Mouse (Mus musculus): Measurements from ENCODE around the gene Plekhh3. TPM values are rescaled to one million over a fixed set of nuclear protein-coding genes. Genes with fewer than 3 reads are reported as not detected.

Plekhh3 gene
- polyA plus RNA-seq, 1 experiment from 2014 or later = 12.8 TPM

DNA sequence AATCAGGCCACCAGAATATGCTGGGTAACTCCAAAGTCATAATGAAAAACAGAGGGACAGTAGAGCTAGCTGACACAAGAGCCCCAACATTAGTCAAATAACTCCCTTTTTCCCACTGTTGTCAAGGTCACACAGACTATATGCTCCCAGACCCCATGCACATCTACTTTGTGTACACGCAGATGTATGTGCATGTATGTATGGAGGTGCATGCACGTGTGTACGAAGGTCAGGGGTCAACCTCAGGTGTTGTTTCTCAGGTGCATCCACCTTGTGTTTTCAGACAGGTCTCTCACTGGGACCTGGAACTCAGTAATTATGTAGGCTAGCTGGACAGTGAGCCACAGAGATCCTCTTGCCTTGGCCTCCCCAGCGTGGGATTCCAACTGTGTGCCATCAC lies 14.3 kb upstream of the Plekhh3 start:
- Histone ChIP-seq H3K4me2 (ENCODE audit: low read length) (no peak overlapping the region), H3K27me3 (ENCODE audit: control insufficient read depth, insufficient read depth, low read length) (no peaks in the 10 kb centered on the region), H3K9me3 (ENCODE audit: control insufficient read depth, low read length) (no peaks in the 10 kb centered on the region), H3K4me3 (ENCODE audit: control insufficient read depth in 1 of 2, insufficient read depth in 1 of 2, low read depth in 1 of 2, low read length in 2 of 2) (no peak overlapping the region), H3K27ac (replicated peaks in 1 of 2; ENCODE audit: control insufficient read depth in 1 of 2, insufficient read depth in 1 of 2, low read depth in 2 of 2, low read length in 2 of 2) (no peak overlapping the region), H3K4me1 (ENCODE audit: control insufficient read depth in 2 of 2, insufficient read depth in 2 of 2, low read length in 2 of 2) (peaks cover 9 to 14% of the 10 kb centered on the region in 2 experiments; a peak in 3 of 4 replicates), H3K36me3 (ENCODE audit: control insufficient read depth, insufficient read depth, low read length) (no peaks in the 10 kb centered on the region), H3K9ac (ENCODE audit: low read length) (no peak overlapping the region)
- no peak for ATAC-seq (ENCODE audit: insufficient number of reproducible peaks, insufficient read depth, low FRiP score, low read depth)
- 87% methylated on average over 4 of the region's 4 CpGs for WGBS

DNA sequence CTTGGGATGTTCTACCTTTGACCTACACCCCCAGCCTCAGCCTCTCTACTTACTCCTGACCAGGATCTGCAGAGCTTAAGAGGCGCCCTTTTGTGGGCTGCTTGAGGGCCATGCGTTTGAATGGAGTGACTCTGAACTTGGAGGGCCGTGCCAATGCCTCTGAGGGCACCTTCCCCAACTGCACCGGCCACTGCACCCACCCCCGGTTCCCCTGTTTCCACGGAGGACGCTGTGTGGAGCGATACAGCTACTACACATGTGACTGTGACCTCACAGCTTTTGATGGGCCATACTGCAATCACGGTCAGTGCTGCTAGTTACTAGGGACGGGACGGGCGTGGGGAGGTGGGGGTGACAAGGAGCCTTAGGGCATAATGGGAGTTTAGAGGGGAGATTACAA lies 13.8 kb upstream of the Plekhh3 start:
- no peak overlapping the region for H3K4me2 ChIP-seq (ENCODE audit: low read length)
- no peak overlapping the region for H3K4me3 ChIP-seq (ENCODE audit: control insufficient read depth in 1 of 2, insufficient read depth in 1 of 2, low read depth in 1 of 2, low read length in 2 of 2)
- no peaks in the 10 kb centered on the region for H3K36me3 ChIP-seq (ENCODE audit: control insufficient read depth, insufficient read depth, low read length)
- no peak overlapping the region for H3K27ac ChIP-seq (replicated peaks in 1 of 2; ENCODE audit: control insufficient read depth in 1 of 2, insufficient read depth in 1 of 2, low read depth in 2 of 2, low read length in 2 of 2)
- H3K9ac ChIP-seq (ENCODE audit: low read length) = no peak overlapping the region
- no peaks in the 10 kb centered on the region for H3K9me3 ChIP-seq (ENCODE audit: control insufficient read depth, low read length)
- ATAC-seq (ENCODE audit: insufficient number of reproducible peaks, insufficient read depth, low FRiP score, low read depth) = no peak
- H3K4me1 ChIP-seq (ENCODE audit: control insufficient read depth in 2 of 2, insufficient read depth in 2 of 2, low read length in 2 of 2) = peaks cover 5 to 9% of the 10 kb centered on the region in 2 experiments; a peak in 3 of 4 replicates
- H3K27me3 ChIP-seq (ENCODE audit: control insufficient read depth, insufficient read depth, low read length) = no peaks in the 10 kb centered on the region
- WGBS = 82% methylated on average over 12 of the region's 12 CpGs

DNA sequence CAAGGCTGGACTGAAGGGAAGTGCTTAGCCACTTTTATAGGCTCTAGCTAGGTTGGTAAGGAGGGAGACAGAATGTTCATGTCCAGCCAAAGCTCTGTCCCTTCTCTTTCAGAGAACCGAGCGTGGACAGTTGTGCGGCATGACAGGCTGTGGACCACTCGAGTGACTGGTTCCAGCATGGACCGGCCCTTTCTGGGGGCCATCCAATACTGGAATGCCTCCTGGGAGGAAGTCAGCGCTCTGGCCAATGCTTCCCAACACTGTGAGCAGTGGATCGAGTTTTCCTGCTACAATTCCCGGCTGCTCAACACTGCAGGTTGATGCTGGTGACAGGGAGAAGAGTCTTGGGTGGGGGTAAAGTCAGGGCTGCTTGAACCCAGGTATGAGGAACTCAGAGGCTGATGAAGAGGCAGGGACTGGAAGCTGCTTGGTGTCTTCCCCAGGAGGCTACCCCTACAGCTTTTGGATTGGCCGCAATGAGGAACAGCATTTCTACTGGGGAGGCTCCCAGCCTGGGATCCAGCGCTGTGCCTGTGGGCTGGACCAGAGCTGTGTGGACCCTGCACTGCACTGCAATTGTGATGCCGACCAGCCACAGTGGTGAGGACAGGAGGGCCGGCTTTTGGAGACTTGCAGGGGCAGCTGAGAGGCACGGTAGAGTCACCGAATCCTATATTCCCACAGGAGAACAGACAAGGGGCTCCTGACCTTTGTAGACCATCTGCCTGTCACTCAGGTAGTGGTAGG lies 11.8 kb upstream of the Plekhh3 start:
- 70% methylated on average over 14 of the region's 14 CpGs for WGBS

DNA sequence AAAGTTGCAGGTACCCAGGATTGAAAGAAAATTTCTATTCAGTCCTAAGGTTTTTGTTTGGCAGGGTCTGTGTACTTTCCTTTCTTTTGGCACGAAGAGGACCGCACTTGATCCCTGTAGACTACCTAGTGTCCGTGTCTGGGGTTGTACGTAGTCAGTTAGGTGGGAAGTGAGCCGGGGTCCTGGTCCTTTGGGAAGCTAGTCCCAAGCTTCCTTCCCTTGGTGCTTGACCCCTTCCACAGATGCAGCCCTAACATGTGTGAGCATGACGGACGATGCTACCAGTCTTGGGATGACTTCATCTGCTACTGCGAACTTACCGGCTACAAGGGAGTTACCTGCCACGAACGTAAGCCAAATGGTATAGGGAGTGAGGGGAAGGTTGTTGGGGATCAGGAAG lies 10.8 kb upstream of the Plekhh3 start:
- no peaks in the 10 kb centered on the region for H3K36me3 ChIP-seq (ENCODE audit: control insufficient read depth, insufficient read depth, low read length)
- no peak for ATAC-seq (ENCODE audit: insufficient number of reproducible peaks, insufficient read depth, low FRiP score, low read depth)

More for the DNA sequence above, 11.8 kb upstream of the Plekhh3 start:
- H3K9ac ChIP-seq (ENCODE audit: low read length) = no peak overlapping the region
- H3K4me2 ChIP-seq (ENCODE audit: low read length) = no peak overlapping the region
- ATAC-seq (ENCODE audit: insufficient number of reproducible peaks, insufficient read depth, low FRiP score, low read depth) = no peak; the same call in 1 of the 2 replicates
- H3K4me3 ChIP-seq (ENCODE audit: control insufficient read depth in 1 of 2, insufficient read depth in 1 of 2, low read depth in 1 of 2, low read length in 2 of 2) = no peak overlapping the region
- H3K36me3 ChIP-seq (ENCODE audit: control insufficient read depth, insufficient read depth, low read length) = no peaks in the 10 kb centered on the region
- peaks cover 0 to 2% of the 10 kb centered on the region in 2 experiments; a peak in 1 of 4 replicates for H3K4me1 ChIP-seq (ENCODE audit: control insufficient read depth in 2 of 2, insufficient read depth in 2 of 2, low read length in 2 of 2)
- H3K27me3 ChIP-seq (ENCODE audit: control insufficient read depth, insufficient read depth, low read length) = peaks cover 8% of the 10 kb centered on the region
- H3K9me3 ChIP-seq (ENCODE audit: control insufficient read depth, low read length) = no peaks in the 10 kb centered on the region
- no peak overlapping the region for H3K27ac ChIP-seq (replicated peaks in 1 of 2; ENCODE audit: control insufficient read depth in 1 of 2, insufficient read depth in 1 of 2, low read depth in 2 of 2, low read length in 2 of 2)

DNA sequence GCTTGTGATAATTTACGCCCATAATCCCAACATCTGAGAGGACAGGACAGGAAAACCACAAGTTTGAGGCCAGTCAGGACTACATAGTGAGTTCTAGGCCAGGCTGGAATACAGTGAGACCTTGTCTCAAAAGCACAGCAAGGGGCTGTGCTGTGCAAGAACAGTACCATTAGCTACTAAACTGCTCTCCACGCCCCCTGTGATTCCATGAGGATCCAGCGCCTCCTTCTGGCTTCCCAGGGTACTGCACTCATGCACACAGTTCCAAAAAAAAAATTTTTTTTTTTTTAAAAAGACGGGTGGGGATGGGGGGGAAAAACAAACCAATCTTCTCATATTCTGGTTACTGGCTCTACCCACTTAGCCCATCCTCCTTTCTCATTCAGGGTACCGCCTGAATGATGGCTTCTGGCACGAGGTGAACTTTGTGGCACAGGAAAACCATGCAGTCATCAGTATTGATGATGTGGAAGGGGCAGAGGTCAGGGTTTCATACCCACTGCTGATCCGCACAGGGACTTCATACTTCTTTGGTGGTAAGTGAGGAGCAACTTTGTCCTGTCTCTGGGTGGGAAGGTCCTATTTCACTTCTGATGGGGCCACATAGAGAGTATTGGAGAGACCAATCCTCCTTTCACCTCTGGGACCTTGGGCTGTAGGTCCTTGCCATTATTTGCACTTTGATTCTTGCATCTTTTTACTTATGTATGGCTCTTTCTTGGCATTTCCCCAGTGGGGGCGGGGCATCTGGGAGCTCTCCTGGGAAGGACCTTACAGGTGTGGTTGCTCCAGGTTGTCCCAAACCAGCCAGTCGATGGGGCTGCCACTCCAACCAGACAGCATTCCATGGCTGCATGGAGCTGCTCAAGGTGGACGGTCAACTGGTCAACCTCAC lies 9.9 kb upstream of the Plekhh3 start:
- ATAC-seq (ENCODE audit: insufficient number of reproducible peaks, insufficient read depth, low FRiP score, low read depth) = no peak
- Histone ChIP-seq H3K4me3 (ENCODE audit: control insufficient read depth in 1 of 2, insufficient read depth in 1 of 2, low read depth in 1 of 2, low read length in 2 of 2) (no peak overlapping the region), H3K9me3 (ENCODE audit: control insufficient read depth, low read length) (no peaks in the 10 kb centered on the region), H3K4me1 (ENCODE audit: control insufficient read depth in 2 of 2, insufficient read depth in 2 of 2, low read length in 2 of 2) (peaks cover 4 to 6% of the 10 kb centered on the region in 2 experiments; a peak in 3 of 4 replicates), H3K9ac (ENCODE audit: low read length) (no peak overlapping the region), H3K4me2 (ENCODE audit: low read length) (no peak overlapping the region), H3K27ac (replicated peaks in 1 of 2; ENCODE audit: control insufficient read depth in 1 of 2, insufficient read depth in 1 of 2, low read depth in 2 of 2, low read length in 2 of 2) (no peak overlapping the region), H3K36me3 (ENCODE audit: control insufficient read depth, insufficient read depth, low read length) (no peaks in the 10 kb centered on the region), H3K27me3 (ENCODE audit: control insufficient read depth, insufficient read depth, low read length) (peaks cover 17% of the 10 kb centered on the region)
- 41% methylated on average over 10 of the region's 10 CpGs for WGBS

More for the DNA sequence above, 10.8 kb upstream of the Plekhh3 start:
- Histone ChIP-seq H3K9ac (ENCODE audit: low read length) (no peak overlapping the region), H3K27me3 (ENCODE audit: control insufficient read depth, insufficient read depth, low read length) (peaks cover 17% of the 10 kb centered on the region), H3K4me1 (ENCODE audit: control insufficient read depth in 2 of 2, insufficient read depth in 2 of 2, low read length in 2 of 2) (peaks cover 0 to 2% of the 10 kb centered on the region in 2 experiments; a peak in 1 of 4 replicates), H3K9me3 (ENCODE audit: control insufficient read depth, low read length) (no peaks in the 10 kb centered on the region), H3K27ac (replicated peaks in 1 of 2; ENCODE audit: control insufficient read depth in 1 of 2, insufficient read depth in 1 of 2, low read depth in 2 of 2, low read length in 2 of 2) (no peak overlapping the region), H3K4me3 (ENCODE audit: control insufficient read depth in 1 of 2, insufficient read depth in 1 of 2, low read depth in 1 of 2, low read length in 2 of 2) (no peak overlapping the region), H3K4me2 (ENCODE audit: low read length) (no peak overlapping the region)
- WGBS = 88% methylated on average over 11 of the region's 11 CpGs

DNA sequence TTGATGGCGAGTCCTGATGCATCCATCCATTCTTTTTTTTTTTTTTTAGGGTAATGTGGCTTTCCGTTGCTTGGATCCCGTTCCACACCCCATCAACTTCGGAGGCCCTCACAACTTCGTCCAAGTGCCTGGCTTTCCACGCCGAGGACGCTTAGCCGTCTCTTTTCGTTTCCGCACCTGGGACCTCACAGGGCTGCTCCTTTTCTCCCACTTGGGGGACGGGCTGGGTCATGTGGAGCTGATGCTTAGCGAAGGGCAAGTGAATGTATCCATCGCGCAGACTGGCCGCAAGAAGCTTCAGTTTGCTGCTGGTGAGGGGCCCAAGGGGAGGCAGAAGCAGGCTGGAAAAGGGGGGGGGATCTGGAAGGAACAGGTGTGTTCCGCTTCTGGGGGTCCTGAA lies 9.1 kb upstream of the Plekhh3 start:
- no peak overlapping the region for H3K9ac ChIP-seq (ENCODE audit: low read length)
- no peak for ATAC-seq (ENCODE audit: insufficient number of reproducible peaks, insufficient read depth, low FRiP score, low read depth)
- H3K27ac ChIP-seq (replicated peaks in 1 of 2; ENCODE audit: control insufficient read depth in 1 of 2, insufficient read depth in 1 of 2, low read depth in 2 of 2, low read length in 2 of 2) = no peak overlapping the region
- peaks cover 6 to 14% of the 10 kb centered on the region in 2 experiments; a peak in 3 of 4 replicates for H3K4me1 ChIP-seq (ENCODE audit: control insufficient read depth in 2 of 2, insufficient read depth in 2 of 2, low read length in 2 of 2)
- H3K27me3 ChIP-seq (ENCODE audit: control insufficient read depth, insufficient read depth, low read length) = peaks cover 19% of the 10 kb centered on the region
- H3K4me2 ChIP-seq (ENCODE audit: low read length) = no peak overlapping the region
- H3K4me3 ChIP-seq (ENCODE audit: control insufficient read depth in 1 of 2, insufficient read depth in 1 of 2, low read depth in 1 of 2, low read length in 2 of 2) = no peak overlapping the region
- 77% methylated on average over 17 of the region's 17 CpGs for WGBS
- no peaks in the 10 kb centered on the region for H3K9me3 ChIP-seq (ENCODE audit: control insufficient read depth, low read length)
- no peaks in the 10 kb centered on the region for H3K36me3 ChIP-seq (ENCODE audit: control insufficient read depth, insufficient read depth, low read length)

DNA sequence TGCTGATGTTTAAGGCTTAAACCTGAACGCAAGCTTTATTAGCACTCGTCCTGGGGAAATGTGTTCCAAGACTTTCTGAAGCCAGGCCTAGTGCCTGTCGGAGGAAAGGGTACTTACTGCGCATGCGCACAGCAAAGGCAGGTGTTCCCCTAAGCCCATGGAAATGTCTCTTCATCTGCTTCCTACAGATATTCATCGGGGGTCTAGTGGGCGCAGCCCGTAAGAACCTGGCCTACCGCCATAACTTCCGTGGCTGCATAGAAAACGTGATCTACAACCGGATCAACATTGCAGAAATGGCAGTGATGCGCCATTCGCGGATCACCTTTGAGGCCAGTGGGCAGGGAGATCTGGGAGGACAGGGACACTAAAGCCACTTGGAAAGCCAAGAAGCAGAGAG lies 8.2 kb upstream of the Plekhh3 start:
- H3K27ac ChIP-seq (replicated peaks in 1 of 2; ENCODE audit: control insufficient read depth in 1 of 2, insufficient read depth in 1 of 2, low read depth in 2 of 2, low read length in 2 of 2) = no peak overlapping the region
- ATAC-seq (ENCODE audit: insufficient number of reproducible peaks, insufficient read depth, low FRiP score, low read depth) = no peak
- WGBS = 84% methylated on average over 15 of the region's 15 CpGs
- no peak overlapping the region for H3K4me2 ChIP-seq (ENCODE audit: low read length)
- H3K9me3 ChIP-seq (ENCODE audit: control insufficient read depth, low read length) = no peaks in the 10 kb centered on the region
- no peak overlapping the region for H3K9ac ChIP-seq (ENCODE audit: low read length)
- H3K4me3 ChIP-seq (ENCODE audit: control insufficient read depth in 1 of 2, insufficient read depth in 1 of 2, low read depth in 1 of 2, low read length in 2 of 2) = no peak overlapping the region
- H3K36me3 ChIP-seq (ENCODE audit: control insufficient read depth, insufficient read depth, low read length) = no peaks in the 10 kb centered on the region
- H3K4me1 ChIP-seq (ENCODE audit: control insufficient read depth in 2 of 2, insufficient read depth in 2 of 2, low read length in 2 of 2) = peaks cover 12 to 22% of the 10 kb centered on the region in 2 experiments
- peaks cover 22% of the 10 kb centered on the region for H3K27me3 ChIP-seq (ENCODE audit: control insufficient read depth, insufficient read depth, low read length)
